Comparison of ENCODE assay signal across 9 mouse cellular contexts in the genomic region with DNA sequence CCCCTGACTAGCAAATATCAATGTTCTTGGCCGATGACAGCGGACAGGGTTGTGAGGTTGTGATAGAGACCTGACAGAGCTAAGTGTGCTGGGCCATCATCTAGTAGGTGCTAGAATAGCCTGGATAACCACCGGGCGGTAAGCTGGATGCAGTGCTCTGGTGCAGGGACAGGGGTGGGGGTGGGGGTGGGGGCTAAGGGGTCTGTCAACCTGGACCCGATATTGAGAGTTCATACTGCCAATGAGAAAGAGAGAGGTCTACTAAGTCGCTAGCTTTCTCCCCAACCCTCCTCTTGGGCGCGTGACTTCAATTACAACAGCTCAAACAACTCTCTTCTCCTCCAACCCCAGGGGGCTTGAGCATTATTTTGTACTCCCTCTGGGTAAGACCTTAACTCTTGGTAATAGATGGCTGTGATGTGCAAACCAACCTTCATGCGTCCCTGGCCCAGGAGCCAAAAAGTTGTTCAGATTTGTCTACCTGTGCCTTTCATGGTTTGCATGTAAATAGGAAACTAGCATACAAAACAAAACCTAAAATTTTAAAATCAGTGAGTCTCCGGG. TPM values are rescaled to one million over a fixed set of nuclear protein-coding genes. Genes with fewer than 3 reads are reported as not detected.
DNase-seq lines count a peak whose midpoint lies in the region; ATAC-seq and TF ChIP-seq lines count a peak whose summit lies in the region.
"Had no signal": no experiment of that assay in that cellular context is flagged by ENCODE, and none has a peak within 500 bp of the region (broad histone marks: within the 10 kb centered on the region; RNA-seq: fewer than 3 reads in every experiment).

No protein-coding gene starts in this region.

- H3K9ac ChIP-seq in heart, embryonic 16.5 days (ENCODE audit: low read length): peak overlapping the region; percentile 81
- H3K9ac ChIP-seq in hindbrain, embryonic 12.5 days: peak overlapping the region; percentile 89
- peak overlapping the region; percentile 92 for H3K9ac ChIP-seq in midbrain, embryonic 13.5 days (replicated peaks)

- H3K4me1 ChIP-seq in heart, embryonic 16.5 days (ENCODE audit: control insufficient read depth, insufficient read depth, low read length): peaks cover 13% of the 10 kb centered on the region
- H3K4me1 ChIP-seq in bone marrow macrophage, adult 2 months (ENCODE audit: control insufficient read depth, insufficient read depth, low read length): peaks cover 7% of the 10 kb centered on the region; the same call in 1 of the 2 replicates
- peaks cover 16% of the 10 kb centered on the region for H3K4me1 ChIP-seq in hindbrain, embryonic 12.5 days
- H3K4me1 ChIP-seq in midbrain, embryonic 13.5 days (replicated peaks): peaks cover 23% of the 10 kb centered on the region; the same call in 1 of the 2 replicates

- H3K9me3 ChIP-seq in heart, embryonic 16.5 days (replicated peaks; ENCODE audit: control insufficient read depth, low read length): no peaks in the 10 kb centered on the region
- no peaks in the 10 kb centered on the region for H3K9me3 ChIP-seq in hindbrain, embryonic 12.5 days (replicated peaks)
- H3K9me3 ChIP-seq in midbrain, embryonic 13.5 days: no peaks in the 10 kb centered on the region

- no peak for TF ChIP-seq CTCF in bone marrow macrophage, adult 2 months (IDR thresholded peaks at IDR 0.05; ENCODE audit: low read depth, low read length)

- no peak for TF ChIP-seq POLR2A in bone marrow macrophage, adult 2 months (IDR thresholded peaks at IDR 0.05; ENCODE audit: borderline replicate concordance, low read depth, low read length)

- H3K4me3 ChIP-seq in heart, embryonic 16.5 days (ENCODE audit: low read length): peak overlapping the region; percentile 80
- H3K4me3 ChIP-seq in bone marrow macrophage, adult 2 months (ENCODE audit: insufficient read depth, low read length): peak overlapping the region; percentile 84
- peak overlapping the region; percentile 75 for H3K4me3 ChIP-seq in hindbrain, embryonic 12.5 days
- peak overlapping the region; percentile 86 for H3K4me3 ChIP-seq in midbrain, embryonic 13.5 days (replicated peaks)

- ATAC-seq in heart, embryonic 16.5 days (replicated peaks; ENCODE audit: extremely low read depth, insufficient read depth, low FRiP score): no peak
- no peak for ATAC-seq in hindbrain, embryonic 12.5 days (ENCODE audit: low FRiP score)
- ATAC-seq in midbrain, embryonic 13.5 days: peak; percentile 21
- ATAC-seq: Patski had no signal

- peak overlapping the region; percentile 99 for H3K4me2 ChIP-seq in heart, embryonic 16.5 days (ENCODE audit: low read depth, low read length)
- peak overlapping the region; percentile 78 for H3K4me2 ChIP-seq in hindbrain, embryonic 12.5 days (replicated peaks)
- peak overlapping the region; percentile 89 for H3K4me2 ChIP-seq in midbrain, embryonic 13.5 days (replicated peaks)

- no peaks in the 10 kb centered on the region for H3K36me3 ChIP-seq in heart, embryonic 16.5 days (ENCODE audit: control insufficient read depth, insufficient read depth)
- H3K36me3 ChIP-seq in hindbrain, embryonic 12.5 days: no peaks in the 10 kb centered on the region
- H3K36me3 ChIP-seq in midbrain, embryonic 13.5 days: no peaks in the 10 kb centered on the region

- no peak for DNase-seq in heart, postnatal 4 days
- DNase-seq in c-Kit-positive CD71-positive TER-119-positive erythroid progenitor cells, embryonic 14.5 days (ENCODE audit: low spot score): no peak
- no peak for DNase-seq in spleen, postnatal 4 days (ENCODE audit: low spot score in 2 of 2)
- no peak for DNase-seq in spleen, postnatal 36 days (ENCODE audit: low spot score in 2 of 2)

- H3K27me3 ChIP-seq in heart, embryonic 16.5 days (ENCODE audit: control insufficient read depth, insufficient read depth, low read length): peaks cover 6% of the 10 kb centered on the region; the same call in 1 of the 2 replicates
- H3K27me3 ChIP-seq in hindbrain, embryonic 12.5 days: no peaks in the 10 kb centered on the region
- H3K27me3 ChIP-seq in midbrain, embryonic 13.5 days: no peaks in the 10 kb centered on the region

- 14% methylated on average over 10 of the region's 10 CpGs for WGBS in heart, embryonic 16.5 days
- WGBS in hindbrain, embryonic 12.5 days: 7% methylated on average over 10 of the region's 10 CpGs
- WGBS in midbrain, embryonic 13.5 days: 1% methylated on average over 10 of the region's 10 CpGs

- no peak overlapping the region for H3K27ac ChIP-seq in heart, embryonic 16.5 days (ENCODE audit: low read length)
- H3K27ac ChIP-seq in bone marrow macrophage, adult 2 months (ENCODE audit: insufficient read depth, low read depth, low read length): no peak overlapping the region
- H3K27ac ChIP-seq in hindbrain, embryonic 12.5 days: peak overlapping the region; percentile 87
- peak overlapping the region; percentile 89 for H3K27ac ChIP-seq in midbrain, embryonic 13.5 days

RNA-seq across cellular contexts. Expression of a gene that starts 1.1 kb away (rescaled TPM):
- 1.7 and 2.4 TPM in 2 replicates for polyA plus RNA-seq in heart, embryonic 16.5 days (2015; fragmentation: Nextera tagmentation; extraction: Ambion mirVana)
- total RNA-seq in heart, postnatal 4 days (2021): under 1 TPM; 0.45 to 0.47 TPM
- polyA plus RNA-seq in bone marrow macrophage, adult 2 months (2012; ENCODE audit: insufficient read depth, insufficient read length, missing spikeins): 2.2 and 2.5 TPM in 2 replicates
- 48.4 and 55.5 TPM in 2 replicates for polyA plus RNA-seq in hindbrain, embryonic 12.5 days (2016; fragmentation: Nextera tagmentation; extraction: Ambion mirVana)
- 50.1 and 56.9 TPM in 2 replicates for polyA plus RNA-seq in midbrain, embryonic 13.5 days (2015; fragmentation: Nextera tagmentation; extraction: Ambion mirVana)
- polyA plus RNA-seq: Patski had no signal

Comparison
In these comparisons a context has a peak if more than half of its experiments do, and no peak if none do; other contexts are left out.
1. H3K27ac ChIP-seq: peak in hindbrain, embryonic 12.5 days (single experiment) and midbrain, embryonic 13.5 days (single experiment); none in heart, embryonic 16.5 days (single experiment) and bone marrow macrophage, adult 2 months (single experiment).
2. RNA of a gene that starts 1.1 kb away (polyA plus RNA-seq): 50.1 to 56.9 TPM in midbrain, embryonic 13.5 days and 48.4 to 55.5 TPM in hindbrain, embryonic 12.5 days; 2.2 to 2.5 TPM in bone marrow macrophage, adult 2 months and 1.7 to 2.4 TPM in heart, embryonic 16.5 days; every median in the first group is over 10 times any median in the second.
3. Peak in every context shown above with its lines, with median percentiles within 50 percentile points of each other: H3K4me2 ChIP-seq, H3K4me3 ChIP-seq and H3K9ac ChIP-seq.